Mouse (Mus musculus): Measurements from ENCODE around the gene Defb48.

The Defb48 gene

GRCm38 (mm10) chr14:62935361-62935760 lies 48.9 kb downstream of the Defb48 start:
- in situ Hi-C loops (cut with MboI, MseI): no loop called here

GRCm38 (mm10) chr14:62928101-62928541 lies 56.2 kb downstream of the Defb48 start:
- in situ Hi-C loops (cut with MboI, MseI): loop anchor here in 1 of 2 experiments (5.0 kb wide), 1 partner anchor 91 kb away; the partner anchor contains the start of gene Wdfy2
